Mouse (Mus musculus): ENCODE results near the gene Crip1.

- TF ChIP-seq CTCF (IDR thresholded peaks at IDR 0.05; ENCODE audit: low read depth), result no peak
- TF ChIP-seq EP300 (optimal IDR thresholded peaks at IDR 0.05), result no peak
Measured at GRCm38 (mm10) chr12:113134502-113134901, 11.6 kb upstream of the Crip1 start.

All from stomach, postnatal 0 days (tissue).